Mouse (Mus musculus) CH12.LX (cell line): ENCODE data around the gene Engase.

Source experiments
- JUND ChIP-seq: conservative IDR thresholded peaks from 2 replicates; pipeline ENCODE4 v1.6.1; 2011; ENCODE audit warnings: low read depth, low read length, improper control_type of control experiment
- USF1 ChIP-seq: IDR thresholded peaks from 2 replicates; pipeline ENCODE4 v1.6.1; 2014; ENCODE audit warnings: low read depth, mild to moderate bottlenecking, inconsistent platforms, low read length, improper control_type of control experiment

DNA sequence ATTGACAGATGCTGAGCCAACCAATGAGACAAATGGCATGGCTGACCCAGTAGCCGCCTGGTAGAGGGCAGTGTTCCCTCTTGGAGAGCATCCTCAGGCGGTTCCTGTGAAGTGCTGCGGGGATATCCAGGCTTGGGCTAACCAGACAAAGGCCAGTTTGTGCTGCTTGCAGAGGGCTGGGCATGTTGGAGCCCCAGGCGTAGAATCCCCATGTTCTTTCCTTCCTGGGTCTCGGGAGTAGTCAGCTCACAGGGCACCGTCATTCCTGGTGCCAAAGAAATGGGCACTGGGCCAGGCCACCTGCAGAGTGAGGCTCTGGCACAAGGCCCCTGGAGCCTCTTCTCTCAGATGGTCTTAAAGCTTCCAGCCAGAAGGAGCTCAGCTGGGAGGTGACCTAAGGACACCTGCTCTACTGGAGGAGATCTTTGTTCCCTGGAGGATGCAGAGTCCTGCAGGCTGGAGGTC, 40.1 kb upstream of the Engase start:
- TF ChIP-seq JUND (no peak), USF1 (no peak)
